Mouse (Mus musculus): ENCODE measurements around the gene Gm44503.

Gm44503 gene

DNA sequence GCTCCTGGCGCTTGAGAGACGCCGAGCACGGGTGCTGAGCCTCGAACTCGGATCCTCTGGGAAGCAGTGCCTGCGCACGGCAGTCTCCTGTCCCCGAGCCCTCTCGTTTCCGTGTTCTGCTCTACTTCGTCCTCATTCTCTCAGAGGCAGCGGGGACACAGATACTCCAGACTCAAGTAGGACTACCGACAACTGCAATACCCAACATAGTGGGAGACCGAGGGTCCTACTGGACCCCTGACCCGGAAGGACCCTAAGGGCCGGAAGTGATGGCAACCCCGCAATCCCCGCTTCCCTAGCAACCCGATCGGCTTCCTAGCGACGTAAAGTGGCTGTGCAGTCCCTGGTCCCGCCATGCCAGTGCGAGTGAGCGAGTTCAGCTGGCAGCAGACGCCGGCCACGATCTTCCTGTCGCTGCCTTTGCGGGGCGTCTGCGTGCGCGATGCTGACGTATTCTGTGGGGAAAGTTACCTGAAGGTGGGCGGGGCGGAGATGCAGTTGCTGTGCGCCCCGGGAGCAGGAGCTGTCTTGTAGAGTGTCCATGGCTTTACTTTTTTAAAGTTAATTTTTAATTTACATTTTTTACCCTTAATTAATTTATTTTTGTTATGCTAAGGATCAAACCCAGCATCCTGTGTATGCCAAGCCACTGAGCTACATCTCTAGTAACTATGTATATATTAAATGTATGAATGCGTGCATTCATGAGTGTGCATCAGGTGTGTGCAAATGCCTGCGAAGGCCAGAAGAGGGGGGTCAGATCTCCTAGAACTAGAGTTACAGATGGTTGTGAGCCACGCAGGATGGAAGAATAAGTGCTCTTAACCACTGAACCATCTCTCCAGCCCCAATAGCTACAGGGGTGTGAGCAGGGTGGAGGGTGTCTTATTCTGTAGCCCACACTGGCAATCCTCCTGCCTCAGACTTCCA is at the start of gene Gm44503, which contains the start of gene Dyx1c1:
Gene Gm44503, plus strand, starts transcription at position 332 of the 930 bp plus-strand sequence.
Gene Dyx1c1, plus strand, starts transcription at position 265 of the 930 bp plus-strand sequence.
- peak; percentile 83 to 84 for DNase-seq (ENCODE audit: low read depth in 2 of 2, low spot score in 2 of 2)

DNA sequence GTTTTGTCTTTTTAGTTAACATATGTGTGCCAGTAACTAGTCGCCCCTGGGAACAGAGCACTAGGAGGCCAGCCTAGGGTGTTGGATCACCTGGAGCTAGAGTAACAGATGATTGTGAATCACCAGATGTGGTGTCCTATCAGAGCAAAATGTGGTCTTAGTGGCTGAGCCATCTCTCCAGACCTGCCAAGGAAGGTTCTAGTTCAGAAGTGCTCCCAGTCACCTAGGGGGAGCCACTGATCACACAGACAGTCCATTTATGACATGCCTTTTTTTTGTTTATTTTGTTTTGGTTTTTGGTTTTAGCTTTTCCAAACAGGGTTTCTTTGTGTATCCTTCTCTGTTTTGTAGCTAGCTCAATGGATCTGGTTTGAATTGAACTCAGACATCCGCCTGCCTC is 47.3 kb upstream of the Gm44503 start:
- DNase-seq (ENCODE audit: low read depth in 2 of 2, low spot score in 2 of 2): no peak

DNA sequence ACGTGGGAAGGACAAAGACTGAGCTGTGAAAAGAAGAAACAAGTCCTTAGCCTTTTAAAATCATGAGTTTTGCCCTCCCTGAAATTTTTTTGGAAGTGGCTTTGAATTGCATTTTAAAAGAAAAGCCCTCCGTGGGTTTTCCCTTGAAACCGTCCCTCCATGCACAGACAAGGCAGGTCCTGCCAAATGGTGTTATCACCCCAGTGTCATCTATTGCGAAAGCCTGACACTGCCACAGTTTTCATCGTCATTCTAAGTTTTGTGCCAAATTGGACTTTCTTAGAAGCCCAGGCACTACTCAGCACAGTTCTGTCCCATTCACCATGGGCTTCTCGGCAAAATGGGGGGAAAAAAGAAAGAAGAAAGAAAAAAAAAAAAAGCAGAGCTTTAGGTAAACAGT is 45.1 kb upstream of the Gm44503 start:
- no peak for DNase-seq (ENCODE audit: low read depth in 2 of 2, low spot score in 2 of 2)

DNA sequence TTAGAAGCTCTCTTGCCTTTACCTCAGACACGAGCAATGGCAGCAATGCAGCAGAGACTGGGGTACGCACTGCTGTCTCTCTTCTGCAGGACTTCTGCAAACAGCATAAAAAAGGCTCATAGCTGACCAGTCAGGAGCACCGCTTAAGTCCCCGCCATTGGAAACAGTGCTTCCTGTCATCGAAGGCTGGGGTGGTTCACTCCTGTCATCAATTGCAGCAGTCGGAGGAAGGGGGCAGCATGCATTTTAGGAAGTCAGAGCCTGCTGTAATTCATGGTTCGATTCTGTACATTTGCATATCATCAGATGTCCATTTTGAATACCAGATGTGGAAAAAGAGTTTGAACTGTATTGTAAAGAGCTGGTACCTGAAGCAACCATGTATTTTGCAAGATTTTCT is 42.9 kb upstream of the Gm44503 start:
- no peak for DNase-seq (ENCODE audit: low read depth in 2 of 2, low spot score in 2 of 2)

DNA sequence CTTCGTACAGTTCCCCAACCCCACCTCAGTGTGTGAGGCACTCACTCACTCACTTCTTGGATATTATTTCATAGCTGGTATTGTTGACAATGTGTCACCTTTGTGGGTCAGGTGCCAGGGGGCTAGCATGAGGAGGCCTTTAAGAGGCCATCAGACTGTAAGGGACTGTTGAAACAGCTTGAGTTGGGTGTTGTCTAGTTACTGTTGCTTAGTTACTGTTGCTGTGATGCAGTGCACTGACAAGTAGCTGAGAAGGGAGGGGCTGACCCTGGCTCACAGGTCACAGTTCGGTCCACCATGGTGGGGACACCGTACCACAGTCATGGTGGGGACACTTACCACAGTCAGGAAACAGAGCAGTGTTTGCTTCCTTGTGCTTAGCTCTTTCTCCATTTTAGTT is 35.6 kb upstream of the Gm44503 start:
- no peak for DNase-seq (ENCODE audit: low read depth in 2 of 2, low spot score in 2 of 2)

DNA sequence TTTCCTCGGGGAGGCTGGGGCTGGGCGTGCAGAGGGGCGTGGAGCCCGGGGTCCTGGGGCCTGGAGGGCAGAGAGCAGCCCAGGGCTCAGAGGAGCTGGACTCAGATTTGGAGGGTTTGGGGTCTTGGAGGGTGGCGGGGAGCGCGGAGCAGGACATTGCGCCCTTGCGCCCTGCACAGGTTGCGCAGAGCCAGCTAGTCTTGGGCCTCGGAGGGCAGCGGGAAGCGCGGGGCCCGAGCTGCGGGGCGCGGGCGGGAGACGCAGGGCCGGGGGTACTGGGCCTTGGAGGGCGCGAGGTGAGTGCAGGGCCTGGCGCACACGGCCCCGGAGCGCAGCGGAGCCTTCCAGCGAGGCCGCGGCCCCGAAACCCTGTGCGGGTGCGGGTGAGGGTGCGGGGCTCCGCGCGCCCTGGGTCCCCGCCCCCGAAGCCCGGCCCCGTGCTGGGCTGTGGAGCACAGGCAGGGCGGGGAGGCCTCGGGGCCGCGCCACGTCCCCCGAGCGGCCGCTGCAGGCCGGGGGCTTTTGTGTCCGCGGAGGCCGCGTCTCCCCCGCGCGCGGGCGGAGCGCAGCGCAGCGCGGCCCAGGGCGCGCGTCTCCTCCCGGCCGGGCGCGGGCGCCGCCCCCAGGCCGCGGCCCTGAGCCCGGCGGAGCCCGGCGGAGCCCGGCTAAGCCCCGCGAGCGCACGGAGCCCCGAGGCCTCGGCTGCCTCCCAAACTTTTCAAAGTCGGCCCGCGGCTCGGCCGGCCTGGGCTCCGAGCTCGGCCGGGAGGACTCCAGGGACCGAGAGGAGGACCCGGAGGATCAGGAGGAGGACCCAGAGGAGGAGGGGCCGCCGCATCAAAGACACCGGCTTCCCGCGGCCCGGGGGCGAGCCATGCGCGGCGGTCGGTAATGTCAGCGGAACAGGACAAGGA is 33.4 kb upstream of the Gm44503 start, which contains the start of gene Pygo1:
Gene Pygo1, plus strand, starts transcription at position 625 of the 914 bp plus-strand sequence.
- DNase-seq (ENCODE audit: low read depth in 2 of 2, low spot score in 2 of 2): no peak

DNA sequence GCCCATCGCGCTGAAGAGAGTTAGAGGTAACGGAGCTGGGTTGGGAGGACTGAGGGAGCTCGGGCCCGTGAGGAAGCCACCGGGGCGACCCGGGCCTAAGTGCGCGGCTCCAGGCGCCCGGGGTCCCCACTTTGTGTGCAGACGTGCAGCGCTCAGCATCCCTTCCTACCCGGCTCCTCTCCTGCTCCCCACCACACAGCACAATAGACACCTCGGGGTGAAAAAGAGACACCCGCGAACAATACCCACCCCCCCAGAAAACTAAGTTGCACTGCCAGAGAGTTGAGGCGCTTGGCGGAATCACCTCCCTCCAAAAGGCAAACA is 32.8 kb upstream of the Gm44503 start:
- no peak for DNase-seq (ENCODE audit: low read depth in 2 of 2, low spot score in 2 of 2)

DNA sequence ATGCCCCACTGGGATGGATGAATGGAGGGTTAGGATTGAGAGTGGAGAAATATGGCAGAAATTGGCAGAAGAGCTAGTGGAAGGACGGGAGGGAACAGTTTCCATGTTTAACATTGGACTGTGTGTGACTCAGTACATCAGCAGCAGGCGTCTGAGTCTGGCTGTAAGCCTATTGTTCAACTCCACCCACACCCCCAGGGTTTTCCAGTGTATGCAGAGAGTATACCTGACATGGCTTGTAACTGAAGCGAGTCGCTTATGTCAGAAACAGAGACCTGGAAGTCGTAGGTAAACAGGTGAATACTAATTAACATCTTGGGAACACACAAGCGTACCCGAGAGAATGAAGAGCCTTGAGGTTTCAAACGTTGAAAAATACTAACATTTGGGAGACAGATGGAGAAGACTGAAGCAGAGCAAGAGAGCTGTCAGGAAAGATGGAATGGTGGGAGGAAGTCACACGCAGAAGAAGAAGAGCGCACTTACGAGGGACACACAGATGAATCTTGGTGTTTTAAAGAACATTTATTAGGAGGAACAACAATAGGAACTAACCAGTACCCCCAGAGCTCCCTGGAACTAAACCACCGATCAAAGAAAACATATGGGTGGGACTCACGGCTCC is 27.4 kb upstream of the Gm44503 start:
- DNase-seq (ENCODE audit: low read depth in 2 of 2, low spot score in 2 of 2): no peak

DNA sequence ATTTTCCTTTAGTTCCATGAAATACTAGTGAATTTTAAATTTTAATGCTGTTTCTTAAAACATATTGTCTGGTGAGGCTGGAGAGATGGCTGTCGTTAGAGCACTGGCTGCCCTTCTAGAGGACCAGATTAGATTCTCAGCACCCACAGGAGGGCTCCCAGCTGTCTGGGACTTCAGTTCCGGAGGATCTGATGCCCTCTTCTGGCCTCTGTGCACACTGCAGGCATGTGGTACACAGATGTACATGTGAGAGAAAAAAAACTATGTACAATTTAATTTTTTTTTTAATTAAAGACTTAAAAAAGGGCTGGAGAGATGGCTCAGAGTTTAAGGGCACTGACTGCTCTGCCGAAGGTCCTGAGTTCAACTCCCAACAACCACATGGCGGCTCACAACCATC is 23.3 kb upstream of the Gm44503 start:
- no peak for DNase-seq (ENCODE audit: low read depth in 2 of 2, low spot score in 2 of 2)

DNA sequence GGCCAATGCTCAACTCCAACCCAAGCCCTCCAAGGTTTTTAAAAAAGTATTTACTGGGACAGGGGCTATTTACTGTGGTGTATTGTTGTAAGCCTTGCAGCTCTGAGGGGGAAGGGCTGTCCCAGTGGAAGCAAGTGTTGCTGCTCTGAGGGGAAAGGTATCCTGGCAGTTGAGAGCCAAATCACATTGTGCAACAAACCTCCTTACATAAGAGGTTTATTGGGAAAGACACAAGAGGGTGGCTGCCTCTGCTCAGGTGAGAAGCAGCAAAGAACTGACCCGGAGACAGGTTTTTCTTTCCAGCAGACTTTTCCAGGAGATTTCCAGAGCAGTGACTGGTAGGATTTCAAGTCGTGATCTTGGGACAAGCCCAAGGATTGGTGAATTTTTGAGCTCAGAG is 22.4 kb upstream of the Gm44503 start:
- no peak for DNase-seq (ENCODE audit: low read depth in 2 of 2, low spot score in 2 of 2)

DNA sequence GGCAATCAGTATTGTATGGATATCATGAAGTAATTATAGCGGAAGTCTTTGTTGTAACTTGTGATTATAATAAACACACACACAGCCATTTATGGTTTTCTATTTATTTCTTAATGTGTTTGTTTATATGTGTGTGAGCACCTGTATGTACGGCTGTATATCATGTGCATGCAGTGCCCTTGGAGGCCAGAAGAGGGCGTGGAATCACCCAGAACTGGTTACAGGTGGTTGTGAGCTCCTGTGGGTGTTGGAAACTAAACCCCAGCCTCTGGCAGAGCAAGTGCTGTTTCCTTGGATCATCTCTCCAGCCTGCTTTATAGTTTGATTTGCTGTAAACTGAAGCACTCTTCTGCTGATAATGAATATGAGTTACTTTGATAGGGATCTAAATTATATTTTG is 15.2 kb upstream of the Gm44503 start:
- no peak for DNase-seq (ENCODE audit: low read depth in 2 of 2, low spot score in 2 of 2)

DNA sequence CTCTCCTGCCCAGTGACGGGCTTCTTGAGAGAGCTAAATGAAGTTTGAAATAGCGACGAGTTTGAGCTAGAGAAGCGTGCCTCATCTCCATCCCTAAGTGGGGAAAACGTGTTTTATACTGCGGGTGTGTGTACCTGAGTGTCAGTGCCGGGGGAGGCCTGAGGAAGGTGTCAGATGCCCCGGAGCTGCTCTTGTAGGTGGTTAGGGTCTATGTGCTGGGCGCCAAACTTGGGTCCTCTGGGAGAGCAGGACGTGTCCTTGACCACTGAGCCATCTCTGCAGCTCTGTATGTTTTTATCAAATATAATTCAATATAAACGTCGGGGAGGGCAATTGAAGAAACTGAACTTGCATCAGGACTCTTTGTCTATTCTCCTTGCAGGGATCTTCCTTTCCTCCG is 14.4 kb upstream of the Gm44503 start:
- no peak for DNase-seq (ENCODE audit: low read depth in 2 of 2, low spot score in 2 of 2)

DNA sequence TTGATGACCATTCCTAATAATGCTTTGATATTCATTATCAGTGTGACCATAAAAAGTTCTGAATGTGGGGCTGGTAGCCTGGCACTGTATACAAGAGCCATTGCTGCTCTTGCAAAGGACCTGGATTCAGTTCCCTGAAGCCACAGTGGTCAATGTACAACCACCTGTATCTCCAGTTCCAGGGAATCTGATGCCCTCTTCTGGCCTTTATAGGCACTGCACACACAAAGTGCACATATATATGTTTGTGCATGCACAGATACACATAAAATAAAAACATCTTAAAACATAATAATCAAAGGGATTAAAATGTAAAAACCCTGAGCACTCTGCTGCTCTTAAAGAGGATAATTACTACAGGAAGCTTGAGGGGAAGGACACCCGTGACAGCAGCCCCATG is 11.6 kb upstream of the Gm44503 start:
- no peak for DNase-seq (ENCODE audit: low read depth in 2 of 2, low spot score in 2 of 2)

DNA sequence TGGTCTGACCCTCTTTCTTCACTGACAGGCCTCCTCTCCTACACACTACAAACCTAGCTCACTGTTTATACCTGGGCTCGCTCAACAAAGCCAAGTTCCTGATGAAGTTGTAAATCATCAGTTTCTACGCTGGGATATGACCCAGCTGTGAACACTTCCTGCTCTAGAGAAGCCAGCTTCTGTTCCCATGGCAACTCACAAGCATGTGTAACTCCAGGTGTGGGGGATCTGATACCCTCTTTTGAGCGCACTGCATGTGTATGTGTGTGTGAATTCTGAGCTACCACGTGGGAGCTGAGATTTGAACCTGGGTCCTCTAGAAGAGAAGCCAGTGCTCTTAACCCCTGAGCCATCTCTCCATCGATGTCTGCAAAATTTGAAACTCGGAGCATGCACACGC is 9.1 kb upstream of the Gm44503 start:
- DNase-seq (ENCODE audit: low read depth in 2 of 2, low spot score in 2 of 2): no peak

DNA sequence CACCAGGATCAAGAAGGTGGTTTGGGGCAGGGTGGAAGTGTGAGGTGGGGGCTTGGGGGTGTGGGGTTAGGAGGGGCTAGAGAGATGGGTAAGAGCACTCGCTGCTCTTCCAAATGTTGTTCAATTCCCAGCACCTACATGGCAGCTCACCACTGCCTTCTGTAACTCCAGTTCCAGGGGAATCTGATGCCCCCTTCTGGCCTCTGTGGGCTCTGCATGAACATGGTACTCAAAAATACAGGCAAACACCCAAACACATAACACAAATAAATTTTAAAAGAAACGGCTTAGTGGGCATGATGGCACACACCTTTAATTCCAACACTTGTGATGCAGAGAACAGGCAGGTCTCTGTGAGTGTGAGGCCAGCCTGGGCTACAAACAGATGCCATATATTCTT is 3.9 kb upstream of the Gm44503 start:
- DNase-seq (ENCODE audit: low read depth in 2 of 2, low spot score in 2 of 2): peak in 1 of 2 experiments; percentile 34

DNA sequence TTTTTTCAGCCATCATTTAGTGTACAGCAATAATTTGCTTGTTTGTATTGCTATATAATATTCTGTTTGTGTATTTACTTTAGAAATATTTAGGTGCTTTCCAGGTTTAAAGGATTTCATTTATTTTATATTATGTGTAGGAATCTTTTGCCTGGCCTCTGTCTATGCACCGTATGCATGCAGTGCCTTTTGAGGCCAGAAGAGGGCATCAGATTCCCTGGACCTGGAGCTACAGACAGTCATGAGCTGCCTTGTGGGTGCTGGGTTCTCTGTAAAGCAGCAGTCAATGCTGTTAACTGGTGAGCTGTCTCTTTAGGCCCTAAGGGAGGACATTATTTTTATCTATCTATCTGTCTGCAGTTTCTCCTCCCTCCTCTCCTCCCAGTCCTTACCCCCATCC is 3.1 kb upstream of the Gm44503 start:
- peak; percentile 56 to 66 for DNase-seq (ENCODE audit: low read depth in 2 of 2, low spot score in 2 of 2)

DNA sequence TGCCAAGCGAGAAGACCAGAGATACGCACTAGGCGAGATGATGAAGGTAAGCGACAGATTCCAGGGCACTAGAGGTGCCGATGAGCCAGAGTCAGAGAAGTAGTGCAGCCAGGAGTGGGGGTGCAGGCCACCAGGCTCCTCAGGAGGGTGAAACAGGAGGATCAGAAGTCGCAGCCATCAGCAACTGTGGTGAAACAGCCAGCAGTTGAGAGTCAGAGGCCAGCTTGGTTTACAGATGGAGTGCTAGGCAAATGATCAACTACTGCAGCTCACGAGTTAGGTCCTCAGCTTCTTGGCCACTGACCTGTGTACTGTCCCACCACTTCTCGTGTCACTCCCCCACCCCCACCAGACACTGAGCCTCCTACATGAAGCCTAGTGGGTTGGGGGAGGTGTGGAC is 2.7 kb downstream of the Gm44503 start:
- DNase-seq (ENCODE audit: low read depth in 2 of 2, low spot score in 2 of 2): no peak

DNA sequence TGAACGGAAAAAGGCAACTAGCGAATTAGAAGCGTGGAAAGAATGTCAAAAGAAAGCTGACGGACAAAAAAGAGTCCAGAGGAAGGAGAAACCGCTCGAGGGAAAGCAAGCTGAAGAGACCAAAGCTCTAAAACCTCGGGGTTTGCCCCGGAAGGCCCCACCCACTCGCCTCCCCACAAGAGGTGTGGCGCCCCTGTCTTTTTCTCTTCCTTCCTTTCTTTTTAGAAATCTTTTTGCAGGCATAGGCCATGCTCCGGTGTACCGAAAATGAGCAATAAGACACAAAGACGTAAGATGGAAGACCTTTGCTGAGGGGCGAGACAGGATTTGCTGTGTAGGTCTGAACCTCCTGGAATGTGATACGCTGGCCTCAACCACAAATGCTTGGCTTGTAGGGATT is 3.3 kb downstream of the Gm44503 start:
- peak; percentile 43 to 65 for DNase-seq (ENCODE audit: low read depth in 2 of 2, low spot score in 2 of 2)

DNA sequence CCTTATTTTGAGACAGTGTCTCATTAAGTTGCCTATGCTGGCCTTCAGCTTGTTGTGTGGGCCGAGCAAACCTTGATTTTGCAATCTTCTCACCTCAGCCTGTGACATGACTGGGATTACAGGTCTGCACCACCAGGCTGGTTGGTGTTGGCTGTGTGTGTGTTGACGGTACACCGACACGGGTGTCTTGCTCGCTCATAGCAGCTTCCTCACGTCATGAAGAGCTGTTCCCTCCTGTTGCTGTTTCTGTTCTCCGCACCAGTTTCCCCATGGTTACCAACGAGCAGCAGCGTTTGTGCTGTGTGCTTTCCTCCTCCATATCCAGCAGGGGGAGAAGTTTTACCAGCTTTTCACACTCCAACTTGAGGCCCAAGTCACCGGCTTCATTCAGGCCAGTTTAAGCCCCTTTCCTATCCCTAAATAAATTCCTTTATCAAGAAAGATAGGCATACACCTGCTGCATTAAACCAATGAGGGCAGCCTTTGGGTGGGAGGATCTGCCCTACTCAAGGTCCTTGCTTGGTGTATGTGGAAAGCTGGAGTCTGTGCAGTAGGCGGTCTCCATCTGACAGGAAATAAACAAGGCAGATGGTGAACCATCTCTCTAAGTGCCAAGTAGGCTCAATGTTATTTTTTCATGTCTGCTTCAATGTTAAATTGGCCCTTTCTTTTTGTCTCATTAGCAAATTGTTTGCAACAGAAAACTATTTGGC is 9.9 kb downstream of the Gm44503 start:
- DNase-seq (ENCODE audit: low read depth in 2 of 2, low spot score in 2 of 2): peak; percentile 68 to 71

DNA sequence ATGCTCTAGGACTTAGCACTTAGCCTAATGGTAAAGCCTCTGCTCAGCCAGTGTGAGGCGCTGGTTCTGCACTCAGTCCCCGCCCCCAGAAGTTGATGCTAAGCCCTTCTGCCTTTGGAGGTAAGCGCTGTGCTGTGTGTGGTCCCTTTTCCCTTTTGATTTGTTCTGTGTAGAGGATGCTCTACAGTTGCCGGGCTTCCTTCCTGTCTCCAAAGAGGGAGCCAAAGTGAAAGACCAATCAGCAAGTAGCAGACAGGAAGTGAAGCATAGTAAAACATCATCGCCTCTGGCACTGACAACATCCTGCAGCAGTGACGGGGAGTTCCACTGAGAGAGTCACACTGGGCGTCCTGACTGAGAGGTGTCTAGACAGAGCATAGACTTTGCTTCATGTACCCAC is 11.2 kb downstream of the Gm44503 start:
- DNase-seq (ENCODE audit: low read depth in 2 of 2, low spot score in 2 of 2): peak; percentile 64 to 73

DNA sequence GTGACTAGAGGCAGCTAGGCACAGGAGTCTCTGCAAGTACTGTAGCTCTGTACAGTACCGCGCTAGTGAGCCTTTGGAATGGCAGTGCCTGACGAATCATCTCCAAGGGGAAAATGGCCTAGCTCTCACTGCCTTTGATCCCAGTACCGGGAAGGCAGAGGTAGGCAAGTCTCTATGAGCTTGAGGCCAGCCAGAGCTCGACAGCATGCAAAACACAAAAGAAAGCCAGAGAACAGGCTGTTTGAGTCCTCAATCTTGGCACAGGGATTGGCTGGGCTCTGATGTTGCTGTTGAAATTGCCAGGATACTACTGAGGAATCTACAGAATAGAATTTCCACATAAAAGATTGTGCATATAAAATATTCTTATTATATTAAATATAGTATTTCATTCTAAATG is 13.8 kb downstream of the Gm44503 start:
- no peak for DNase-seq (ENCODE audit: low read depth in 2 of 2, low spot score in 2 of 2)
